Mouse (Mus musculus): ENCODE data around the gene Unc13a.
"Not testable (repeated sequence)": the region's sequence is repeated elsewhere in the genome, so short reads cannot be mapped to it uniquely, and the experiment has no call there.

The Unc13a gene

GRCm38 (mm10) chr8:71671549-71671965, at the start of gene Unc13a:
Gene Unc13a, minus strand, starts transcription at chr8:71671757.
- peak; percentile 98 for DNase-seq (ENCODE audit: low spot score)

- DNase-seq (ENCODE audit: low spot score): no peak
These were observed 48.4 kb upstream of the Unc13a start for GRCm38 (mm10) chr8:71719928-71720457.

GRCm38 (mm10) chr8:71719218-71719617, 47.7 kb upstream of the Unc13a start:
- no peak for DNase-seq (ENCODE audit: low spot score)

DNA sequence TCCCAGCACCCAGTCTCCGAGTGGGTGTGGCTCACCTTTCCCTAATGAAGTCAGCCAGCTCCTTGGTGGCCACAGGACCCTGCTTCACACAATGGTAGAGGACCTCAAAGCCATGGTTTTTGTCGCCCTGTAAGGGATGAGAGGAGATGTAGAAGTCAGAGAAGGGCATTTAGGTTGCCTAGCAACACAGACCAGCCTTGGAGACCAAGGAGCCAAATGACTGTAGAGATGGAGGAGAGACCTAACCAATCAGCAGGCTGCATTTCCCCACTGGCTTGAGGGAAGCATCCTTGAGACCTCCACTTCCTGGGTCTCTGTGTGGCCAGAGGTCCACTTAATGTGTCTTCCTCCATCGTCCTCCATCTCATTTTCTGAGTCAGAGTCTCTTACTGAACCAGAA, 46.7 kb upstream of the Unc13a start:
- no peak for DNase-seq (ENCODE audit: low spot score)

DNA sequence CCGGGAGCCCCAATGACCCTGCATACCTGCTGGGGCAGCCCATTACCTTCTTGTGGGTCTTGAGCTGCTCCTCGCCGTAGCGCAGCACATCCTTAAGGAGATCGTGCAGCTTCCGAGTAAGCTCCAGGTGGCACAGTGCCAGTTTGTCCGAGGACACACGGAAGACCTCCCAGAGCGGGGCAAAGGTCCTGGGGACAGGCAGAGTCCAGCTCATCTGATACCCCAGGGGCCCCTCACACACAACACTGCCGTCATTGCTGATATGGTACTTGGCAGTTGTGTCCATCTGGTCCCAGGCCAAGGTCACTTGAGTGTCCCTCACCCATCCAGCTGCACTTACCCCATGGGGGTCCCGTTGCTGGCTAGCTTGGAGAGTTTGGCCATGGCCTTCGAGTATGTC, 45.5 kb upstream of the Unc13a start:
- DNase-seq (ENCODE audit: low spot score): peak; percentile 73

- no peak for DNase-seq (ENCODE audit: low spot score)
These were observed 45.0 kb upstream of the Unc13a start for GRCm38 (mm10) chr8:71716561-71717053.

DNA sequence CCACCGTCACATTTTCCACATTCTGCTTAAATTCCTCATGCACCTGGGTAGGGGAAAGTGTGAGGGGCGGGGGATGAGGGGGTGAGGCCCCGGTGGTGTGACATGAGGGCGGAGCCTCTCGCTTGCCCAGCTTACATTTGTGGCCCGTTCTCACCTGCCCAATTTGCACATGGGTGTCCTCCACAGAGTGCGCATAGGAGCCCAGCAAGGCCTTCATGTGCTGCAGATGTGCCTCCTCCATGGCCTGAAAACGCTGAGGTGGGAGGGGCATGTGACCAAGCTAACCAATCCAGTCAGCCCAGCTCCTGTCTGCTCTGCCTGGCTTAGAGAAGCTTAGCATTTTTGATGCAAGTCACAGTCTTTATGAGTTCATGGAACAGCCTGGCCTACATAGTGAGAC, 44.0 kb upstream of the Unc13a start:
- no peak for DNase-seq (ENCODE audit: low spot score)

GRCm38 (mm10) chr8:71711574-71711973, 40.0 kb upstream of the Unc13a start:
- DNase-seq (ENCODE audit: low spot score): no peak

DNA sequence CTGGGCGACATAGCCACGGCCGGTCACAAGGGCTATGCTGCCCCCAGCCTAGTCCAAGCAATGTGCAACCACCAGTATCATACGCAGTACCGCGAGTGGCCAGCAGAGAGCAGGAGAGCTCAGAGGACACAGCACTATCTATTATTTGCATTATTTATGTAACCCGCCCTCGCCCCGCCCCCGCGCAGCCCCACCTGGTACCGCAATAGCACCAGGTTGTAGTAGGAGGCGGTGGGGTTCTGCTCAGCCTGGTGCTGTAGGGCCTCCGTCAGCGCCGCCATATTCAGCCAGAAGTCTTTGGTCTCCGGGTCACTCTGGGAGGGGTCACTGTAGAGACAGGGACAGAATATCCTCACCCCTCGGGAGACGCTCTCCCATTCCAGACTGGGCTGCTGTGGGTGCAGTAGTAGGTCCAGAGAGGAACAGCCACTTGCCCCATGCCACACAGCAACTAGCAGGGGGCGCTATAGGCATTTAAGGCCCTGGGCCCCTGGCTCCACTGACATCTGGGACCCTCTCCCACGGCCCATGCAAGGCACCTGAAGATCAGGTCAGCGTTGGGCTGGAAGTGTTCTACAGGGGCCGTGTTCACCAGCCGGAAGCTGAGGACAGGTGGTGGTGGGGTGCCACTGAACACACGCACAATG, 38.4 kb upstream of the Unc13a start:
- DNase-seq (ENCODE audit: low spot score): peak; percentile 90

DNA sequence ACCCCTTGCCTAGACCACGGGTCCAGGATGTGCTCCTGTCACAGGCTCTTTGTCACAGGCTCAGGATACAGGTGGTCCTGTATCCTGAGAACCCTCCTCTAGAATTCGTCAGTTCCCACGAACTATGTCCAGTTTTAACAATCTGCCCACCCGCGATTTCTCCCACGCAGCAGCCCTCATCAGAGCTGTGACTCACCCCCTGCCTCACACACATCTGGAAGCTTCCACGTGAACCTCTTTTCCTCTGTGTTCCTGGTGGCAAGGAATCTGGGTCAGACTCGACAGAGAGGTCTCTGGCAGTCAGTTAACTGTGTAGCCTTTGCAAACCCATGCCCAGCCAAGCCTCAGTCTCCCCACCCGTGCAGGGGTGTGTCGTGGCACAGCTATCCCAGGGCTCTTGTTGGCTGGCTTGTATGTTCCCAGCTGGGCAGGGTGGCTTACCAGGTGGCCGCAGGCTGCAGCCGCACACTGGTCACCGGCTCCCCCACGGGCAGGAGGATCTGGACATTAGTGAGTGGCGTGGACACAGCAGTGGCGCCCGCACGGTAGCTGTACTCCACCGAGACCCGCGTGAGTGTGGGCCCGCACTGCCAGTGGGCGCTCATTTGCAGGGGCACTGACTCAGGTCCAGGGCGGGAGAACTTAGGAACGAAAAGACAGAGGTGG, 37.7 kb upstream of the Unc13a start:
- no peak for DNase-seq (ENCODE audit: low spot score)

GRCm38 (mm10) chr8:71707874-71708273, 36.3 kb upstream of the Unc13a start:
- DNase-seq (ENCODE audit: low spot score): no peak

DNA sequence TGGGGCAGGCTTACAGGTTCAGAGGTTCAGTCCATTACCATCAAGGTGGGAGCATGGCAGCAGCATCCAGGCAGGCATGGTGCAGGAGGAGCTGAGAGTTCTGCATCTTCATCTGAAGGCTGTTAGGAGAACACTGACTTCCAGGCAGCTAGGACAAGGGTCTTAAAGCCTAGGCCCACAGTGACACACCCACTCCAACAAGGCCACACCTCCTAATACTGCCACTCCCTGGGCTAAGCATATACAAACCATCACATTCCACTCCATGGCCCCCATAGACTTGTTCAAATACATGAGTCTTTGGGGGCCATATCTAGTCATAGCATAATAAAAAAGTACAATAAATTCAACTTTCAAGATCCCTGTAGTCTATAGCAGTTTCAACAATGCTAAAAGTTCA, 31.8 kb upstream of the Unc13a start:
- DNase-seq (ENCODE audit: low spot score): not testable (repeated sequence)

DNA sequence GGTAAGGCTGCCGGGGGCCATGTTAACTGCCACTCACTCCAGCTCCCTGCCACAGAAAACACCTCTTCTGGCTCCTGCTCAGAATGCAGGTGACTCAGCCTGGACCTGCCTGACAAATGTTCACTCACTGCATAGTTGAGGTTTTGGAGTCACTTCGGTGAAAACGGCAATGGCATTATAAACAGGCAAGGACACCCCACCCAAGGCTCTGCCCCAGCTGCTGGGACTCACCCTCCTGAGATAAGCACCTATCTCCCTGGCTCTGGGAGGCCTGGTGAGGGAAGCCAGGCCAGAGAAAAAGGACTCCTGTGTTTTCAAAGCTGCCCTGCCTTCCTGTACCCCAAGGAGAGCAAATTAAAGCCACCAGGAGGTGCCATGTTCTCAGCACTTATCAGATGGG, 31.4 kb upstream of the Unc13a start:
- DNase-seq (ENCODE audit: low spot score): no peak

- peak; percentile 39 for DNase-seq (ENCODE audit: low spot score)
These were observed 30.5 kb upstream of the Unc13a start for GRCm38 (mm10) chr8:71702087-71702432.

DNA sequence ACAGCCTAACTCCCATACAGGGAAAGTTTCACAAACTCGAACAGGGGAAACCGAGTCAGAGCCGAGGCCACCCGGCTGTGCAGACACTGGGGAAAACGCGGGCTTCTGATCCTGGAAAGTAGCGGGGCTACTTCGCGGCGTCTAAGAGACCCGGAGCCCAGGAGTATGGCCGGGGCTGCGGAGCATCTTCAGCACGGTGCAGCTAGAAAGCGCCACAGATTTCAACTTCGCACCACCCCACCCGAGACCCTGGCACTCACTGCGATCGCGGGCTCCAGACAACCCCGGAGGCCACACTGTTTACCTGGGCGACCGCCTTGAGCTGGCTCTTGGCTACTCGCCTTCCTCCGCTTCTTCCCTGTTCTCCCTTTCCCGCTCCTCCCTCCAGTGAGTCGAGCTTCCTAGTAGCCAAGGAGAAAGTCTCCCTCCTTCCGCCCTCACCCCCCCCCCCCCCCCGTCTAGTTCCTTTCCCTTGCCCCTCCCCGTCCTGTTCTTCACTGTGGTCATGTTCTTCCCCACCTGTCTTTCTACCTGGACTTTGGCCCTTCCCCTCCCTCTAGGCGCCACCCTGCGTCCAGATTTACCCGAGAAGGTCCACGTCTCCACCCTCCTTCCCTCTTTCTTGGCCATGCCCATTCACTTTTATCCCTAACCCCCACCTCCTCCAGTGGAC, 30.0 kb upstream of the Unc13a start, which contains the start of gene B3gnt3:
TSS of gene B3gnt3 (minus strand) at position 376 of the 673 bp plus-strand sequence.
- DNase-seq (ENCODE audit: low spot score): no peak

DNA sequence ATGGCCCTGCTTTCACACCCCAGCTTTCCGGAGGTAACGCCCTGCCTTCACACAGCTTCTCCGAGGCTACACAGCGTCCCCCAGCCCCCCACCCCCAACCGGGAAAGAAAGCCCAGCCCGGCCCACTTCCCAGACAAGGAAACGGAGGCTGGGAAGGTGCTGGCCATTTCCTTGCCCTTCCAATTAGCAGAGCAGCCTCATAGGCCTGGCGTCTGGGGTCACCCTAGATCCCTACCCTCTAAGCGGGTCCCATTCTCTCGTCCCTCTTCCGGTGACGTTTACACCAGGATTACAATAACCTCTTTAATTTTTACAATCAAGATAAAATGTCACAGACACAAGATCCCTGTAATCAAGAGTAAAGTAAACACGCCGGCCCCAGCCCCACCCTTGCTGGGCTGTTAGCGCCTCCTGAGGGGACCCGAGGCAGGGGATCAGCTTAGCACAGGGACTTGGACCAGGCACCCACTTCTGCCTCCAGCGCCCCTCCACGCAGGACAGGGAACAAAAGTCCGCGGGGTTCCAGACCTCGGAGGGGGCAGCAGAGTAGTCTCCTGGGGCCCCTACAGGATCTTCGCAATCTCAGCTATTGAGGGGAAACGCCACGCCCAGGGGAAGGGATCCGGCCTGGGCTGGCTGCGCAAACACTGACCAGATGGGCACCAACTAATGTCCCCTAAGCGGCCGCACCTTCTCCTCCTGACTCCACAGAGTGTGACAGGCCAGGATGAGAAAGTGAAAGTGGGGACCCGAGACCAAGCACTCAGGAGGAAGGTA, 29.1 kb upstream of the Unc13a start:
- no peak for DNase-seq (ENCODE audit: low spot score)

DNA sequence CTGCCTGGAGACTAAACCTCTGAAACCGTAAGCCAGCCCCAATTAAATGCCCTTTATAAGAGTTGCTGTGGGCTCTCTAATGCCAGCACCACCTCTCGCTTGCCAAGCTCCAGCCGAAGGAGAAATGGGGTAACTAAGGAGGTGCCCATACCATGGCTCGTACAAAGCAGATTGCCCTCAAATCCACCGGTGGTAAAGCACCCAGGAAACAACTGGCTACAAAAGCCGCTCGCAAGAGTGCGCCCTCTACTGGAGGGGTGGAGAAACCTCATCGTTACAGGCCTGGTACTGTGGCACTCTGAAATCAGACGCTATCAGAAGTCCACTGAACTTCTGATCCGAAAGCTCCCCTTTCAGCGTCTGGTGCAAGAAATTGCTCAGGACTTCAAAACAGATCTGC, 23.9 kb upstream of the Unc13a start:
- not testable (repeated sequence) for DNase-seq (ENCODE audit: low spot score)

GRCm38 (mm10) chr8:71693166-71694041, 21.8 kb upstream of the Unc13a start:
- DNase-seq (ENCODE audit: low spot score): no peak

DNA sequence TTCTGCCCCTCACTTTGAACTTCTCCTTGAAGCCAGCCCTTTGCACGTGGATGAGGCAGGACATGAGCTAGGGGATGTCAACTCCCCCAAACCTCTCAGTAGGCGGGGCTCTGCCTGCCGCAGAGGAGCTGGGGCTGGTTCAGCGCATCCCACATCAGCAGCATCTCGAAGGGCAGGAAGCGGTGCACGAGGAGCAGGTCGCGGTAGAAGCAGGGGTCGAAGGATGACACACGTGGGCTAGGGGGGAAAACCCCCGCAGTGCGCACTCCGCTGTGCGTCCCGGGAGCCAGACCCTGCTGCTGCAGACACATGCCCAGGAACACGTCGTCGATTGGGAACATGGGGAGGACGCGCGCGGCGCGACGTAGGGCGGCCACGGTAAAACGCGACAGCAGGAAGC, 21.0 kb upstream of the Unc13a start:
- no peak for DNase-seq (ENCODE audit: low spot score)

DNA sequence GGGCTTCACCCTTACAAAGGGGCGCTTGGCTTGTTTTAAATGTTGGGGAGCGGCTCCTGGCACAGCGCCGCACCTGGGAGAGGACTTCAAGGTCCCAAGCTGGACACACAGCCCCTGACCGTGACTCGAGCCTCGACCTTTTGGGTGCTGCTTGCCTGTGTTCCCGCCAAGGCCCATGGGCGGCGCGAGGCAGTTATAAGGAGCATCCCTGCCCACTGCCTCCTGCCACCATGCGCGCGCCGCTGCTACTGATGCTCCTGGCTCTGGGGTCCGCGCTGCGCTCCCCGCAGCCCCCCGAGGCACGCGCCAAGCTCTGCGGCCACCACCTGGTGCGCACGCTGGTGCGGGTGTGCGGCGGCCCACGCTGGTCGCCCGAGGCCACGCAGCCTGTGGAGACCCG, 17.5 kb upstream of the Unc13a start, which contains the start of gene Insl3:
TSS of gene Insl3 (plus strand) at position 187 of the 400 bp plus-strand sequence.
- no peak for DNase-seq (ENCODE audit: low spot score)

DNA sequence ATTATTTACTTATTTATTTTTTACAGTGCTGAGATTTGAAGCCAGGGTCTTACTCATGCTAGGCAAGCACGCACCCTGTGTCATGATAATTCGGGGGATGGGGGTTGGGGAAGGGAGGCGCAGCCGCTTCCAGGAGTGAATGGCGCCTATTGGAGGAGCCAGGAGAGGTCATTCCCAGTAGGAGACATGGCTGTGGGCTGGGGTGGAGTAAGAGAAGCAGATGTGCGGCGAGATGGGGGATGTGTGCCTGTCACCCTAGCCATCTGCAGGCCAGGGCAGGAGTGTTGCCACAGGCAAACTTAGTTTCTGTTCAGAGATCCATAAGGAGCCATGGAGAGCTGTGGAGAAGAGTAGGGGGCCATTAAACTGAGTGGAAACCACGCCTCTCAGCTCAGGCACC, 16.1 kb upstream of the Unc13a start:
- no peak for DNase-seq (ENCODE audit: low spot score)

All from testis, postnatal 10 days (tissue).